Mouse (Mus musculus) CD8-positive naive resting alpha-beta T cell, adult 2 months (primary cell): ENCODE measurements around the gene Ctdnep1.

Source experiments
- DNase-seq, 2 experiments: peaks; one replicate each; pipeline ENCODE4 v3.0.0; 2022; ENCODE audit warnings: low read depth in 2 of 2, low spot score in 2 of 2

The Ctdnep1 gene

DNA sequence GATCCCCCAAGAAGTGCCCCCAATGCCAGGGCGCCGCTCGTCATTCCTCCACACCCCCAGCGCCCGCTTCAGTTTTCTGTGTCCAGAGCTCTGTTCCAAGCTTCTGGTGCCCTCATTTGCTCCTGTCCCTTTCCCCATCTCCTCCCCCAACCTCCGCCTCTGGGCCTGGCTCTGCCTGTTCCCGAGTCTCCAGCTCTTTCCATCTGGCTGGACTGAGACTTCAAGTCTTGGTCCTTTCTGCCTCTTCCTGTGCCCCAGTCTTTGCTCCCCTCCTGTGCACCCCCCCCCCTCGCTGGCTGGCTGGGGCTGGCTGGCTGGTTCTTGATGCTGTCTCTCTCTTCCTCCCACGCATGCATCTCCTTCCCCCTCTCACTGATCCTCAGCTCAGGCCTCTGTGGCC is 46.4 kb downstream of the Ctdnep1 start:
- no peak for DNase-seq

DNA sequence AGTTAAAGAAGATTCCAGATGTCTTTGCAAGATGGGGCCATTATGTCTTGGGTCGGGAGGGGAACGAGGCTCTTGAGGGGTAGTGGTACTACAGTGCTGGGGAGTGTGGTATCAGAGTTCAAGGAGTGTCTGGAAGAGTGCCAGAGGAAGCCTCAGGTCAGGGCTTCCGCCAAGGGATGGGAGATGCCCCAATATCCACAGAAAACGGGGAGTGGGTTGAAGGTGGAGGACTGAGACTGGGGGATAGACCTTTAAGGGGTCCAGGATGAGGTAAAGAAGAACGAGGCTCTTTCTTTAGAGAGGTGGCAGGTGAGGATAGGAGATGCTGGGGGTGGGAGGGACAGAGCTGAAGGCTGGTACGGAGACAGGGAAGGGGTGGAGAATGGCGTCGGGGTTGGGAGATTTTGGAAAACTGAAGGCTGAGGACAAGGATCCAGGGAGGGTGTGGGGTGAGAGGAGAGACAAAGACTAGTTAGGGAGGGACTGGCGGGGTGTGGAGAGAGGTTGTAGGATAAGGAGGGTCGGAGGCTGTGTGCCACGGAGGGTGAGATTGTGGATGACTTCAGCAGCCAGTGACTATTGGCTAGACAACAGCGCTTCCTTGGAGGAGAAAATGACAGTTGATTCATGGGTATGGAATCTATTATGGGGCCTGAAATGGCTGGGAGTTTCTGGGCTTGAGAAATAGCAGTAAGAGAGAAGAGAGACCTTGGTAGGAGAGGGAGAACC is 47.6 kb downstream of the Ctdnep1 start:
- DNase-seq = no peak

DNA sequence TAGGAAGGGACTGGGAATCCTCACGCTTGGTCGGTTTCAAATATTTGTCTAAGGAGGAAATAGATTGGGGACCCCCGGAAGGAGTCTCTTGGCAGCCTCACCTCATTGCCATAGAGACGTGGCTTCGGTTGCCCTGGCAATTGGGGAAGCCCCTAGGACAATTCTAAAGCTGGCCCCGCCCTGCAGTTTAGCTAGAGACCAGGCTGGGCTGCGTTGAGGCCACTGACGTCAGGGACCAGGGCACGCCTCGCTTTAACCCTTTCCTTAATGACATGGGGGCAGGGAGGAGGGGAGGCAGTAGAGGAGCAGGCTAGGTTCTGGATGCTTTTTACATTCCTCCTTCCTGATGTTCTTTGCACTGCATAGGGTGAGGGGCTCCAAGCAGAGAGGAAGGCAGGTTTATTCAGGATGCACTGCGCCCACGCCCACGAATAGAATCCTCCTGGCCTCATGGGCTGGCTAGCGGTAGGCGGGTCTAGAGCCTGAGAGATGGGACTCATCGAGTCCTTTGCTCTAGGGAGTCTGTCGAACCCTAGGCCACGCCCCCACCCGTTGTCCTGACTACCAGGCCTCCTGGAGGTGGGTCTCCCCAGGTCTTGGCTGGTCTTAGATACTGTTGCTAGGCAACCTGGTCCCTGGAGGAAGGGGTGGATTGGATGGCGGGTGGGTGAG is 48.3 kb downstream of the Ctdnep1 start:
- peak; percentile 75 to 85 for DNase-seq

DNA sequence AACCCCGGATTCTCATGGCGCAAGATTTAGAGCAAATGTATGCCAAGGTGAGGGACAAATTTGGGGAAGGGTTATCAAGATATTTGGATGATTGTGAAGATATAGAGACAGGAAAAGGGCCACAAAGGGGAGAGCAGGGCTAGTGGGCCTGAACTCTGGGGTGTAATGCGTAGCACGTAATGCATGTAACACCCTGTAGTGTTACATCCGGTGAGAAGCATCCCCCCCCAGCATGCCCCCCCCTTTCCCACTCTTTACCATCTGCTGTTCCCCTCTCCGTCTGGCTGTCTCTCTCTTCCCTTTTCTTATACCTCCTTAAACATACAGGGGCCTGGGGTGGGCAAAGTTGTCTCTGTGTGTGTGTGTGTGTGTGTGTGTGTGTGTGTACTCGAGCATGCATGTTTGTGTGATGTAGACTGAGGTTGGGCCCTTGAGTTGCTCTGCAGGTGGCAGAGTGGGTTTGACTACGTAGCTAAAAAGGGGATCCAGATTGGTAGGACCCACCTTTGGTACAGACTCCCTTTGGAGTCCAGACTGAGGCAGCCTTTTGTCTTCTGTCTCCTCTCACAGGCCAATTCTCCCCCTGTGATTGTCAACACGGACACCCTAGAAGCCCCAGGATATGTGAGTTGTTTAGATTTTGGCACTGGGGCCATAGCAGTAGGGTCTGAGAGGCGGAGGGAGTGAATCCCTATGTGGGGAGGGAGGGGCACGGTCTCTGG is 49.0 kb downstream of the Ctdnep1 start:
- DNase-seq = no peak

DNA sequence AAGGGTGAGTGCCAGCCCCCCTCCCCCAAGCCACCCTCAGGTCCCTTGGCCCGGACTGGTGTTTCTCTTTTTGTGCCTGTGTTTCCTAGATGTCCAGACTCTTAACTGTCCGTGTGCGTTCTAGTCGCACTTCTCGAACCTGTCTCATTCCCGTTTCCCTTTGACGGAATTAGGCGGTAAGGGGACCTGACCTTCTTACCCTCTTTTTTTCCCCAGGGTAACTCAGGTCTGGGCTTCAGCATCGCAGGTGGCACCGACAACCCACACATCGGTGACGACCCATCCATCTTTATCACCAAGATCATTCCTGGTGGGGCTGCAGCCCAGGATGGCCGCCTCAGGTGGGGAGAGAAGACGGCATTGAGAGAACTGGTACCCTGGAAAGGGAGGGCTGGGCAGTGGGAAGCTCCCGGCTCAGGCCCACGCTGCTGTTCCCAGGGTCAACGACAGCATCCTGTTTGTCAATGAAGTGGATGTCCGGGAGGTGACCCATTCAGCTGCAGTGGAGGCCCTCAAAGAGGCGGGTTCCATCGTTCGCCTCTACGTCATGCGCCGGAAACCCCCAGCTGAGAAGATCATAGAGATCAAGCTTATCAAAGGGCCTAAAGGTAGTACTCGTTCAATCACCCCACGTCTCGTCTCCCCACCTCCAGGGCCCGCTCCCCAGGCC is 49.8 kb downstream of the Ctdnep1 start:
- DNase-seq = no peak

DNA sequence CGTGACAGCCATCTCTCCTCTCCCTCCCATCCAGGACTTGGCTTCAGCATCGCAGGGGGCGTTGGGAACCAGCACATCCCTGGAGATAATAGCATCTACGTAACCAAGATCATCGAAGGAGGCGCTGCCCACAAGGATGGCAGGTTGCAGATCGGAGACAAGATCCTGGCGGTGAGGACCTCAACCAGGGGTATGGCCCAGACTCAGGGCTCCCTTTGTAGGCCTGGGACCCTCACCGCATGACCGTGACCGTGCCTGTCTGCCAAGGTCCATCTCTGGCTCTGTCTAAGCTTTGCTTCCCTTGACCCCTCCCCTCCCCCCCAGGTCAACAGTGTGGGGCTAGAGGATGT is 50.3 kb downstream of the Ctdnep1 start:
- no peak for DNase-seq

DNA sequence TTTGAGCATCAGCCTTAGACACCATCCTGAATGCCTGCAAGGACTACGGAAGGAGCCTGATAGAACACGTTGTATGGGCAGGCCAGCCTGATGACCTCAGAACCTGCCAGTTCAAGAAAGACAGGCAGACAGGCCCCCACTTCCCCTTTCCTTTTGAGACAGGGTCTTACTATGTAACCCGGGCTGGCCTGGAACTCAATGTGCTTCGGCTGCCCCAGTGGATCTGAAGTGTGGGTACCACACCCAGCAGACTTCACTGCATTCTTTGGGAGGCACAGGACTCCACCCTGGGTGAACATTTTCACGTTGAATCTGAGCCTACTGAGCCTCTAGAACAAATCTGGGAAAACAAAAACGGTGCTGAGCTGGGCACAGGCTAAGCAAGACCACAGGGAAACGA is 57.2 kb downstream of the Ctdnep1 start:
- DNase-seq = no peak

DNA sequence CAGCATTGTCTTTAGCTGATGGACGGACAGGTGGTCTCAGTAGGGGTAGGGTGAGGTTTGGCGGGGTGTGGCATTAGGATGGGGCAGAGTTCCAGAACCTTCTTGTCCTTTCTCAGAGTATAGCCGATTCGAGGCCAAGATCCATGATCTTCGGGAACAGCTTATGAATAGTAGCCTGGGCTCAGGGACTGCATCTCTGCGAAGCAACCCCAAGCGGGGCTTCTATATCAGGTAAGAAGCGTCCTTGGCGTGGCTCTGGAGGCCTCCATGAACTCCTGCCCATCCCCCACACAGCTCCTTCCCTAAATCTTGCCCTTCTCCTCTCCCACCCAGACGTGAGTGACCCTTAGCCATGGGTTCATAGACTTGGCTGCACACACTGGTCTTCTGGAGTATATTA is 58.7 kb downstream of the Ctdnep1 start:
- DNase-seq = no peak

DNA sequence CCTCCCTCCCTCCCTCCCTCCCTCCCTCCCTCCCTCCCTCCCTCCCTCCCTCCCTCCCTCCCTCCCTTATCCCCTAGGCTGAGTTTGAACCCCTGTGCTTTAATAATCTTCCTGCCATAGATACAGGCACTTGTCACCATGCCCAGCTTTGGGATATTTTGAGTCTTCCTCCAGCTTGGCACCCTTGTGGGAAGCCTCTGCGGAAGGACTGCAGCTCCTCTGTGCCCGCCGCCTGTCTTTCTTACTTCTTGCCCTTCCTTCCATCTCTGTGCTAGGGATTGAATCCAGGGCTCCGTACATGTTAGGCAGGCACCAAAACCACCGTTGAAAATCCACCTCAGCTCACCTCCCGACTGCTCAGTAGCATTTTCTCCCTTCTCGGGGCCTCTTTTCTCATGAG is 59.2 kb downstream of the Ctdnep1 start:
- no peak for DNase-seq
